Mouse (Mus musculus): ENCODE measurements at regions not wholly inside any gene's neighbourhood (a gene's known extent, or its start where the extent isn't known, plus 50 kb on each side); places are given as distances from the start of the nearest gene placed in this dataset.

DNA sequence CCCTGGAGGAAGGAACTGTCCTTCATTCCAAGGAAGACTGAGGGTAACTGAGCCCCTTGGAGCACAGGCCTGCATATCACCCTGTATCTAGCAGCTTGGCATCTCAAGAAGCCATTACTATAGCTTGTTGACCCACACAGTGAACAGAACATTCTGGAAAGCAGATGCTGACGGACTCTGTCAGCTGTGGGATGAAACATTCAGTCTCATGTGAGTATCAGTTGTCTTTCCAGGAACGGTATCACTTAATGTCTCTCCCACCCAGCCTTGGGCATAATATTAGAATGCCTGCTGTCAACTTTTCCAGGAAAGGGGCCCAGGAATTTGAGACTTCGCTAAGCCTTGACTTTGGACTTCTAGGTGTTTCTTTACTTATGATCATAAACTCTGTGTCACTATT is 76.3 kb upstream of the Egln3 start:
- no peak for ATAC-seq (ENCODE audit: insufficient read depth, low FRiP score)
- H3K9ac ChIP-seq (ENCODE audit: low read length): no peak overlapping the region
- no peaks in the 10 kb centered on the region for H3K27me3 ChIP-seq (ENCODE audit: control insufficient read depth, insufficient read depth, low read length)
- WGBS: 76% methylated on average over 3 of the region's 3 CpGs
- H3K27ac ChIP-seq (ENCODE audit: low read length): no peak overlapping the region
- peaks cover 4% of the 10 kb centered on the region; the same call in 1 of the 2 replicates for H3K4me1 ChIP-seq (ENCODE audit: control insufficient read depth, insufficient read depth, low read length)
- H3K36me3 ChIP-seq (ENCODE audit: control insufficient read depth, insufficient read depth, low read length): no peaks in the 10 kb centered on the region
- no peak overlapping the region for H3K4me3 ChIP-seq (replicated peaks; ENCODE audit: low read length)
- no peak overlapping the region for H3K4me2 ChIP-seq (ENCODE audit: low read depth, low read length)
- H3K9me3 ChIP-seq (replicated peaks; ENCODE audit: control insufficient read depth, low read length): no peaks in the 10 kb centered on the region

DNA sequence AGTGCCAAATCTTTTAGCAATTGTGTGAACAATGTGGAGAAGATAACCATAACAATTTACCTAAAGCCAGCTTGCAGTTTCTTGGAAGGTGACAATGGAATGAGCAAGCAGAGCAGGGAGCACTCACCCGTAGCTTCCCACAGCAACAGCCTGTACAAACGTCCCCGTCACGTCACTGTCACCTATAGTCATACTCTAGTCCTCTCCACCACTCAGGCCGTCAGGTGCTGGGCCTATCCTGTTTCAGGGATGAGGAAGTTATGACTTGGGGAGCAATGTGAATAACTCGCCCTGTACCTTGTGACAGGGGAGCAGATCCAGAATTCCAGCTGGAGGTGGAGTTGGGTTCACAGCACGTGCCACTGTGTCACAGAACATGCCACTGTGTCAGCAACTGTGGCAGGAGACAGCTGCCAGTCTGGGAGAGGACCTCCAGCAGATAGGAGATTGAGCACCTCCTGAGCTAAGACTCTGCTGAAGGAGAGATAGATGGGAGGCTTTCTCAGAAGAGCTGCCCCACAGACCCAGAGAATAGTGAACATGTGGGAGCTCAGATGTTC is 73.4 kb upstream of the Egln3 start:
- peak overlapping the region; percentile 24; the same call in 1 of the 2 replicates for H3K27ac ChIP-seq (ENCODE audit: low read length)
- 56% methylated on average over 7 of the region's 7 CpGs for WGBS
- H3K9ac ChIP-seq (ENCODE audit: low read length): no peak overlapping the region
- H3K9me3 ChIP-seq (replicated peaks; ENCODE audit: control insufficient read depth, low read length): no peaks in the 10 kb centered on the region
- H3K36me3 ChIP-seq (ENCODE audit: control insufficient read depth, insufficient read depth, low read length): no peaks in the 10 kb centered on the region
- H3K4me3 ChIP-seq (replicated peaks; ENCODE audit: low read length): no peak overlapping the region
- no peaks in the 10 kb centered on the region; the same call in 1 of the 2 replicates for H3K4me1 ChIP-seq (ENCODE audit: control insufficient read depth, insufficient read depth, low read length)
- no peaks in the 10 kb centered on the region for H3K27me3 ChIP-seq (ENCODE audit: control insufficient read depth, insufficient read depth, low read length)
- H3K4me2 ChIP-seq (ENCODE audit: low read depth, low read length): no peak overlapping the region
- peak; percentile 25; the same call in 1 of the 2 replicates for ATAC-seq (ENCODE audit: insufficient read depth, low FRiP score)

GRCm38 (mm10) chr12:54273506-54273905 is 69.8 kb upstream of the Egln3 start:
- Histone ChIP-seq H3K27ac (ENCODE audit: low read length) (no peak overlapping the region), H3K36me3 (ENCODE audit: control insufficient read depth, insufficient read depth, low read length) (no peaks in the 10 kb centered on the region), H3K4me3 (replicated peaks; ENCODE audit: low read length) (no peak overlapping the region), H3K4me1 (ENCODE audit: control insufficient read depth, insufficient read depth, low read length) (no peaks in the 10 kb centered on the region), H3K27me3 (ENCODE audit: control insufficient read depth, insufficient read depth, low read length) (no peaks in the 10 kb centered on the region), H3K9me3 (replicated peaks; ENCODE audit: control insufficient read depth, low read length) (no peaks in the 10 kb centered on the region), H3K9ac (ENCODE audit: low read length) (no peak overlapping the region), H3K4me2 (ENCODE audit: low read depth, low read length) (no peak overlapping the region)
- no peak for ATAC-seq (ENCODE audit: insufficient read depth, low FRiP score)
- WGBS: 68% methylated on average over 4 of the region's 4 CpGs

- H3K9ac ChIP-seq (ENCODE audit: low read length): no peak overlapping the region
- ATAC-seq (ENCODE audit: insufficient read depth, low FRiP score): no peak
- H3K36me3 ChIP-seq (ENCODE audit: control insufficient read depth, insufficient read depth, low read length): no peaks in the 10 kb centered on the region
- no peak overlapping the region for H3K4me2 ChIP-seq (ENCODE audit: low read depth, low read length)
- H3K4me1 ChIP-seq (ENCODE audit: control insufficient read depth, insufficient read depth, low read length): no peaks in the 10 kb centered on the region
- WGBS: 82% methylated on average over 6 of the region's 6 CpGs
- no peak overlapping the region for H3K4me3 ChIP-seq (replicated peaks; ENCODE audit: low read length)
- no peak overlapping the region for H3K27ac ChIP-seq (ENCODE audit: low read length)
- no peaks in the 10 kb centered on the region for H3K9me3 ChIP-seq (replicated peaks; ENCODE audit: control insufficient read depth, low read length)
- no peaks in the 10 kb centered on the region for H3K27me3 ChIP-seq (ENCODE audit: control insufficient read depth, insufficient read depth, low read length)
These were observed 69.0 kb upstream of the Egln3 start for GRCm38 (mm10) chr12:54272696-54273095.

DNA sequence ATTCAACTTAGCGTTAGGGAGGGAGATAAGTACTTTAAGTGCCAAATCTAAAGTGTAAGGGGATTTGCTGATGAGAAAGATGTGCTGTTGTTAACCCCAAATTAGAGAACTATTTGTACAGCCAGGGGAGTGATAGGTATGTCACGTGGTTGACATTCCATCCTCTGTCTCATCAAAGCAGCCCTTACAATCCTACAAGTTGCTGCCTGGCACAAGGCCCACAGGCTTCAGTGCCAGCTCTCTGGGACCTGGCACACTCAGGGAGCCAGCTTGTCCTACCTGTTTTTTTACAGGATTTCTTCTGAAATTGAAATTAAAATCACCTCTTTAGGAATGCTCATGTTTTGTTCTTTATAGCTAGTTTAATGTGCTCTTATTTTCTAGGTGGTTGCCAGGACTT is 68.6 kb upstream of the Egln3 start:
- Histone ChIP-seq H3K27me3 (ENCODE audit: control insufficient read depth, insufficient read depth, low read length) (no peaks in the 10 kb centered on the region), H3K4me2 (ENCODE audit: low read depth, low read length) (no peak overlapping the region)
- 47% methylated on average over 2 of the region's 2 CpGs for WGBS

DNA sequence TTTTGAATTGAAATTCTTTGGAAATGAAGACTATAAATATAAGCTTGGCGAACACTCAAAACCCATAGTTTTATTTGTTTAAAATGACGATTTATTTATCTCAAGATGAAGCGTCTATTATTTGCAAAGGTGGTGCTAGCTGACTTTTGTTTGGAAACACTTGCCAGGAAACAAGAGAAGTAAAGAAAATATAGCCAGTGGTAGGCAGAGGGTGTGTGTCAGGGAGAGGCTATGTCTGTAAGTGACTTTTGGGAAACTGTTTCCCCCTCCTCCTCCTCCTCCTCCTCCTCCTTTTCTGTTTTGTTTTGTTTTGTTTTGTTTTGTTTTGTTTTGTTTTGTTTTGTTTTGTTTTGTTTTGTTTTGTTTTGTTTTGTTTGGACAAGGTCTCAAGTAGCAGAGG is 62.2 kb upstream of the Egln3 start:
- no peak overlapping the region for H3K27ac ChIP-seq (ENCODE audit: low read length)
- no peaks in the 10 kb centered on the region for H3K9me3 ChIP-seq (replicated peaks; ENCODE audit: control insufficient read depth, low read length)
- no peak overlapping the region for H3K9ac ChIP-seq (ENCODE audit: low read length)
- H3K27me3 ChIP-seq (ENCODE audit: control insufficient read depth, insufficient read depth, low read length): no peaks in the 10 kb centered on the region
- ATAC-seq (ENCODE audit: insufficient read depth, low FRiP score): no peak
- no peaks in the 10 kb centered on the region for H3K36me3 ChIP-seq (ENCODE audit: control insufficient read depth, insufficient read depth, low read length)
- peaks cover 18% of the 10 kb centered on the region for H3K4me1 ChIP-seq (ENCODE audit: control insufficient read depth, insufficient read depth, low read length)
- 35% methylated on average over 3 of the region's 3 CpGs for WGBS
- H3K4me2 ChIP-seq (ENCODE audit: low read depth, low read length): no peak overlapping the region
- H3K4me3 ChIP-seq (replicated peaks; ENCODE audit: low read length): no peak overlapping the region

More for the DNA sequence above, 68.6 kb upstream of the Egln3 start:
- ATAC-seq (ENCODE audit: insufficient read depth, low FRiP score): no peak
- Histone ChIP-seq H3K36me3 (ENCODE audit: control insufficient read depth, insufficient read depth, low read length) (no peaks in the 10 kb centered on the region), H3K4me3 (replicated peaks; ENCODE audit: low read length) (no peak overlapping the region), H3K9me3 (replicated peaks; ENCODE audit: control insufficient read depth, low read length) (no peaks in the 10 kb centered on the region), H3K4me1 (ENCODE audit: control insufficient read depth, insufficient read depth, low read length) (no peaks in the 10 kb centered on the region), H3K27ac (ENCODE audit: low read length) (no peak overlapping the region), H3K9ac (ENCODE audit: low read length) (no peak overlapping the region)

DNA sequence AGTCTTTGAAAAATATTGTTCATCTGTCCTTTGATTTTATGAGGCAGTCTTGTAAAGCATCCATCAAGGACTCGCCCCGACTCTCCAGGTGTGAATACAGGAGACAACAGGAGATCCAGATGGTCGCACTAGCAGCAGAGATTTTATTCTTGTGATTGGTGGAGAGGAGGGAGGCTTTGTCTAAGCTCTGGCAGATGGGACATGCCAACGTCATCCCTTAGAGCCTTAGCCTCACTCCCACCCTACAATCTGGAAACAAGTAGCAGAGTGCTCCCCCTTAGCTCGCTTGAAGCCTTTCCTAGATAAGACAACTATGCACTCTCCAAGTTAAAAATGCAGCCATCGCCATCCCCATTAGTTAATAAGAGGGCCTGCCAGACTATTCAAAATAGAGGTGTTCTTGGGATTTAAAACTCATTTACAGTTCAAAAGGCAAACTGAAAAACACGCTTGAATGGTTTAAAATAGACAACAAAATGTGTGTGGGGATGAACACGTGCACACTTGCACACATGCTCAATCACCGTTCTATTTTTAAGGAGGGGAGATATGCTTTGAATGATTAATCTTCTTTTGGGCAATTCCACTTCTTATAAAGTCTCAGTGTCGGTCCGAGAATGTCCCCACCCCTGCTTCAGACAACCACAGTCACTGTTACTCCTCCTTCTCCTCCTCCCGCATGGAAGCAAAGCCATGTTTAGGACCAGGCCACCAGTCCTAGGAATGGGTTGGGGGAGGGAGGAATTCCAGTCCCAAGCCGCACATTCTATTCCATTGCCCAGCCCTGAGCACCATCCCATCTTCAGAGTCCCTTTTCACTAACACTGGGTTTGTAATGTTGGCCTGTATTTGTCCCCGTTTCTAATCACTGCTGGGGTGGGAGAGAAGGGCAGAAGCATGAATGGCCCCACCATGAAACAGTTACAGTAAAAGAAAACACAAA is 61.5 kb upstream of the Egln3 start:
- Histone ChIP-seq H3K36me3 (ENCODE audit: control insufficient read depth, insufficient read depth, low read length) (no peaks in the 10 kb centered on the region), H3K4me1 (ENCODE audit: control insufficient read depth, insufficient read depth, low read length) (peaks cover 18% of the 10 kb centered on the region), H3K27ac (ENCODE audit: low read length) (no peak overlapping the region), H3K9ac (ENCODE audit: low read length) (no peak overlapping the region), H3K27me3 (ENCODE audit: control insufficient read depth, insufficient read depth, low read length) (no peaks in the 10 kb centered on the region), H3K4me2 (ENCODE audit: low read depth, low read length) (no peak overlapping the region), H3K9me3 (replicated peaks; ENCODE audit: control insufficient read depth, low read length) (no peaks in the 10 kb centered on the region), H3K4me3 (replicated peaks; ENCODE audit: low read length) (no peak overlapping the region)
- ATAC-seq (ENCODE audit: insufficient read depth, low FRiP score): no peak
- WGBS: 51% methylated on average over 14 of the region's 14 CpGs

DNA sequence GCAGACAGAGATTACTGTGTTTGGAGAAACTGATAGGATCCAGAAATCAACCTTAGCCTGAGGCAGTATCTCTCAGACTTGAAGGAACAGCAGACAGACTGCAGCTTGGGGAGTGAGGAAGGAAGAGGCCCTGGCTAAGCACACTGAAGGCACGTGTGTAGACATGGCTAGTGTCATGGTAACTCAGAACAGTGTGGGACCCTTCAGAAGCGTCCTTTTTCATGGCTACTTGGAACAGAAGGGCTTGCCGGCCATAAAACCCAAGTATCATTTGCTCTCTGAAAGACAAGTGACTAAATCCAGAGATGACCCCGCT is 60.7 kb upstream of the Egln3 start:
- Histone ChIP-seq H3K27ac (ENCODE audit: low read length) (peak overlapping the region; percentile 70), H3K4me1 (ENCODE audit: control insufficient read depth, insufficient read depth, low read length) (peaks cover 18% of the 10 kb centered on the region), H3K4me2 (ENCODE audit: low read depth, low read length) (no peak overlapping the region), H3K9me3 (replicated peaks; ENCODE audit: control insufficient read depth, low read length) (no peaks in the 10 kb centered on the region), H3K27me3 (ENCODE audit: control insufficient read depth, insufficient read depth, low read length) (no peaks in the 10 kb centered on the region), H3K36me3 (ENCODE audit: control insufficient read depth, insufficient read depth, low read length) (no peaks in the 10 kb centered on the region), H3K4me3 (replicated peaks; ENCODE audit: low read length) (no peak overlapping the region), H3K9ac (ENCODE audit: low read length) (0 out of 2 replicates have a peak overlapping the region, but pooled peaks have one; percentile 25)
- no peak for ATAC-seq (ENCODE audit: insufficient read depth, low FRiP score)
- 43% methylated on average over 4 of the region's 4 CpGs for WGBS

- H3K27ac ChIP-seq (ENCODE audit: low read length): peak overlapping the region; percentile 70
- 38% methylated on average over 13 of the region's 13 CpGs for WGBS
- H3K9ac ChIP-seq (ENCODE audit: low read length): 0 out of 2 replicates have a peak overlapping the region, but pooled peaks have one; percentile 25
- ATAC-seq (ENCODE audit: insufficient read depth, low FRiP score): peak; percentile 25; the same call in 1 of the 2 replicates
- no peaks in the 10 kb centered on the region for H3K9me3 ChIP-seq (replicated peaks; ENCODE audit: control insufficient read depth, low read length)
- no peaks in the 10 kb centered on the region for H3K36me3 ChIP-seq (ENCODE audit: control insufficient read depth, insufficient read depth, low read length)
- peaks cover 18% of the 10 kb centered on the region for H3K4me1 ChIP-seq (ENCODE audit: control insufficient read depth, insufficient read depth, low read length)
- no peak overlapping the region for H3K4me2 ChIP-seq (ENCODE audit: low read depth, low read length)
- no peak overlapping the region for H3K4me3 ChIP-seq (replicated peaks; ENCODE audit: low read length)
- no peaks in the 10 kb centered on the region for H3K27me3 ChIP-seq (ENCODE audit: control insufficient read depth, insufficient read depth, low read length)
These were observed 60.2 kb upstream of the Egln3 start for GRCm38 (mm10) chr12:54263733-54264417.

All from stomach, embryonic 16.5 days (tissue).